Mouse (Mus musculus) cortical plate, adult 2 months (tissue): ENCODE measurements around the gene Pgap1.

Experiments used
- CTCF ChIP-seq: fragments of 200-500 bp; IDR thresholded peaks from 2 replicates; pipeline ENCODE4 v1.5.1; 2011; ENCODE audit warnings: mild to moderate bottlenecking, control low read depth, low read length; ENCODE audit not compliant: insufficient read depth; ENCODE audit errors: extremely low read depth
- POLR2A ChIP-seq: fragments of 200-500 bp; IDR thresholded peaks from 2 replicates; pipeline ENCODE4 v1.6.1; 2011; ENCODE audit warnings: mild to moderate bottlenecking, low read length, control low read depth; ENCODE audit not compliant: insufficient read depth; ENCODE audit errors: extremely low read depth

GRCm38 (mm10) chr1:54513836-54514235 lies 43.6 kb downstream of the Pgap1 start:
- TF ChIP-seq CTCF (no peak), POLR2A (no peak)
